Mouse (Mus musculus): Measurements from ENCODE around the gene Myo19.
A peak's percentile ranks its signal among the peaks of the same experiment; 100 is the strongest.

Myo19 gene

DNA sequence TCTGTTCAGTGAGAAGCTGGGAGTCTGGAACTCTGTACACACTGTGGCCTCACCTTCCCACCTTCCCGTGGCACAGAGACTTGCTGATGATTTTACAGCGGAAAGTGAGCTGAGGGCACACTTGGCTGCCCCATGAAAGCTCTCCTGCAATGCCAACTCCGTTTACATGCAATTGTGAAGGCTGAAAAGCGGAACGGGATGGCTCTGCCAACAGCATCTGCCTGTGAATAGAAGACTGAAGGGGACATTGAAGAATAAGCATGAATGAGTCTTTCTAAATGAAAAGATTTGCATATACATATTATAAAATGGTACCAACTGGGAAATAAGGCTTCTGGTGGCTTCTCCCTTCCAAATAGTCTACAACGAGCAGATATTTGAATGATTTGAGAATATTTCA is 67.3 kb downstream of the Myo19 start:
- DNase-seq (ENCODE audit: low spot score), result no peak

DNA sequence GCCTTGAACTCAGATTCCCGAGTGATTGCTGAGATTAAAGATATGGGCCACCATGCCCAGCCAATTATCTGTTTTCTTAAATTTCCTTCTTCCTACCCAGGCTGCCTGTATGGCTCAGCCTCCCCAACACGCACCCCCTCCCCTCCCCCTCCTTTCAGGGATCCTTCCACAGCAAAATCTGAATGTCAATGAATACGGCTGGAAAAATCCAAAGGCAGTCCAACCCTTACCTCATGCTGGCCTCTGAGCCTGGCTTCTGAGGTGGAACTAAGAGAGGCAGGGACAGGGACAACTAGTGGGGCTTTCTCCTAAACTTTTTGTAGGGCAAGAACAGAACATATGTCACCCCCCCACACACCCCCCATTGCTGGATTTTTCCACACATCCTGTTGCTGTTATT is 68.2 kb downstream of the Myo19 start:
- DNase-seq (ENCODE audit: low spot score), result no peak

DNA sequence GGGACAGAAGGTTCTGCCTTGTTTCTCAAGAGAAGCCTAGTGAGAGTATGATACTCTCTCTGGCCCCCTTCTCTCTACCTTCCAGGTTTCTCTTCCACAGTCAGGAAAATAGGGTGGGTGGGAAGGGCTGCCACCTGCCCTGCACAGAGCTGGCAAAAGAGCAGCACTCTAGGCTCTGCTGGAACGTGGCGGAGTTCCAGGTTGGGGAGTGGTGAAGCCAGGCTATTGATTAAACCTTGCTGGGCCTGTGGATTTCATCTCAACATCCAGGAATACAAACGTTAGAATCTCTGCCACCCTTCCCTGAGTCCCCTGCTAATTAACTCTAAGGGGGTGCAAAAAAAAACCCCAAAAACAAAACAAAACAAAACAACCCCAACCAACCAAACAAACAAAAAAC is 68.6 kb downstream of the Myo19 start:
- no peak for DNase-seq (ENCODE audit: low spot score)

DNA sequence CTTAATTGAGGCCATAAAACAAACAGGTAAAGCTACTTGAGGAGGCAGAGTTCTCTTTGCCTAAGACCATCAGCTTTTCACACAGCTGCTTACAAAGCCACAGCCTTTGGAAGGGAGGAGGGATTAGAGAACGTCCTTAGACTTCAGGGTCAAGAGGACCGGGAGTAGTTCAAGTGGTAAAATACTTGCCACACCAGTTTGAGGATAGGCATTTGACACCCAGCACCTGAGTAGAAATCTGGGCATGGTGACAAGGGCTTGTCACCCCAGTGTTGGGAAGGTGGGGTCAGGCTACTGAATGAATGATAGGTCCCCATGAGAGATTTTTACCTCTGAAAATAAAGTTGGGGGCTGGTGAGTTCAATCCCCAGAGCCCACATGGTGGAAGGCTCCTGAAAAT is 72.7 kb downstream of the Myo19 start:
- no peak for DNase-seq (ENCODE audit: low spot score)

GRCm38 (mm10) chr11:84956400-84956799 is 76.5 kb downstream of the Myo19 start:
- DNase-seq (ENCODE audit: low spot score), result no peak

- no peak for DNase-seq (ENCODE audit: low spot score)
Observed at GRCm38 (mm10) chr11:84957171-84957570, 77.2 kb downstream of the Myo19 start.

DNA sequence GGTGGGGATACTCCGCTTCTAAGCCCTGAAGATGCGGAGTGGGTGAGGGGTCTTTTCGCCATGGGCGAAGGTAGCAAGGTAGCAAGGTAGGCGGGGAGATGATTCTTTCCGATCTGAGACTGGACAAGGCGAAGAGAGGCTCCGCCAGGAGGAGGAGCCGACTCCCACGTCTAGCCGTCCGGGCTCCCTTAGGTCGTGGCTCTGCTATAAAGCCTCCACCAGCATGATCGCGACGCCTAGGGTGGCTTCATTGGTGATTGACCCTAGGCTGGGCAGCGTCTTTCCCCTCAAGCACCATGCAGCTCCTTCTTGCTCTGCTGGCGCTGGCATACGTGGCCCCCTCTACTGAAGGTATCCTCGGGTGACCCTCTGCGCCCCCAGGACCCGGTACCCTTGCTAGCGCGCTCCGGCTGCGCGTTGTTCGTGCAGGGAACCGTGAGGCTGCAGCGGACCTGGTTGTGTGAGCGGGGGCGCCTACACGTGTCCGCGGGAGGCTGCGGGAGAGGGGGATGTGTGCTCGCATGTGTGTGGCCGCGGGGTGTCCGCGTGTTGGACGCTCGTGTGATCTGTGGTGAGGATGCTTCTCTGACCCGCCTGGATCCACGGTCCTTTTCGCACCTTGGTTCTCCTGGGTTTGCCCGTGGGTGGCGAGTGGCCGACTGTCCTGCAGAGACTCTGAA is 77.8 kb downstream of the Myo19 start, which contains the start of gene Car4:
TSS of gene Car4 (plus strand) at position 196 of the 680 bp plus-strand sequence.
- peak; percentile 71 for DNase-seq (ENCODE audit: low spot score)

DNA sequence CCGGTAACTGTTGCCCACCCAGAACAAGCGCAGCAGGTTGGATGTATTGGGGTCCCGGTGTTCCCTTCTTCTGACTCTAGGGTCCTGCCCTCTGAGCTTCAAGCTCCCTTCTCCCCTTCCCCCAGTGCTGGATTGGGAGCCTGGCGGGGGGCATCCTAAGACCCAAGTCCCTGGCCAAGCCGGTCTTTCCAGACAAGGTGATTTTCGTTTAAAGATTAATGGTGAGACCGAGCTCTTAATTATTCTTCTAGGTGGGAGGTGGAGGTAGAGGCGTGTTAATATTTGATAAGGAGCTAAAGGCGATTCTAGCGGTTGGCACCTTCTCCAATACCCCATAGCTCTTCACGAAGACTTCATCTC is 78.3 kb downstream of the Myo19 start:
- DNase-seq (ENCODE audit: low spot score), result no peak

DNA sequence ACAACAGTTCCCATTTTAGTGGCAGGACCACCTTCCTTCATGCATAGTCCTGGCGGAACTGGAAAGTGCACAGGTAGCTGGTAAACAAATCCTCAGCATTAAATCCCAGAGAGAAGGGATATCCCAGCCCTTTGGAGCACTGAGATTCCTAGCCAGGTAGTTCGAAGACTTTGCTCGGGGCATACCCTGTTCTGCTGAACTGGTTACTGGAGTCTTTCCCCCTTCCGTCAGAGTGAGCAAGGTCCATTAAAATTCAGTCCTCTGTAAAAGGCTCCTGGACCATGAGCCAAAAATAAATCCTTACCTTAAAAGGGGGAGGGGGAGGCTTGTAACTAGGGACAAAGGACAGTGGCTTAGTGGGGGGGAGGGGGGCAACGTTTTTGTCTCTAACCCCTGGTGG is 79.2 kb downstream of the Myo19 start:
- DNase-seq (ENCODE audit: low spot score), result no peak

GRCm38 (mm10) chr11:84959701-84960181 is 79.8 kb downstream of the Myo19 start:
- DNase-seq (ENCODE audit: low spot score), result peak; percentile 91

- no peak for DNase-seq (ENCODE audit: low spot score)
Observed at GRCm38 (mm10) chr11:84960291-84960690, 80.3 kb downstream of the Myo19 start.

GRCm38 (mm10) chr11:84960780-84961179 is 80.8 kb downstream of the Myo19 start:
- DNase-seq (ENCODE audit: low spot score), result no peak
